Mouse (Mus musculus) urinary bladder, adult 18-20 months (tissue): ENCODE data around the gene Echdc3.

ENCODE experiments used
- DNase-seq, 2 experiments: peaks; one replicate each; pipeline ENCODE4 v3.0.0; 2022; ENCODE audit warnings: low spot score in 2 of 2, mixed read lengths in 2 of 2

Echdc3 gene

DNA sequence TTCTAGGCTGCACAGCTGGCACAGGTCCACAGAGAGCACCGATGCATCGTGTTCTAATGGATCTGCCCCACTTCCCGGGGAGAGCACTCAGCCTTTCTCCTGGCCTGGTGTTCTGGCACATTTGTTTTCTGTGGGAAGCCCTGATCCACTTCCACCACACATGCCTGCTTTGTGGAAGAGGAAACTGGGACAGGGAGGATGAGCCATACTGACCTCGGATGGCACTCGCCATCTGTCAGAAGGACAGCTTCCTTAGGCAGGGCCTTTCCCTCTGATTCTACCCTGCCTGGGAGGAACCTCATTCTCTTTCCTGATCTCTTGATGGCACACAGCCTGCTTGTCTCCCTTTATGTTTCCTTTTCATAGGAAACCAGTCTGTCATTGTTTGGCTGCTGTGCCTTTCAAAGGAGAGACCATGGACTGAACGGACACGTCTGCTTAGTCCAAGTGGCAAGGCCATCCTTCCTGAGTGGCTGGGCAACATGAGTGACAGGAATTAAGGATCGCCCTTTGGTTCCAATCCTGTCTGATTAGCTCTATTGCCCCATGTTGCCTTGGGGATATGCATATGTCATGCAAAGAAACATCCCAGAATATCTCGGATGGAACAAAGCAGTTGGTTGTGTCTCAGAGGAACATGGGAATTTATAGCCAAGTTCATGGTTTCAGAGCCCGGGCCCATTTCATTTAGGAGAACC is 13.7 kb upstream of the Echdc3 start:
- DNase-seq, result no peak

DNA sequence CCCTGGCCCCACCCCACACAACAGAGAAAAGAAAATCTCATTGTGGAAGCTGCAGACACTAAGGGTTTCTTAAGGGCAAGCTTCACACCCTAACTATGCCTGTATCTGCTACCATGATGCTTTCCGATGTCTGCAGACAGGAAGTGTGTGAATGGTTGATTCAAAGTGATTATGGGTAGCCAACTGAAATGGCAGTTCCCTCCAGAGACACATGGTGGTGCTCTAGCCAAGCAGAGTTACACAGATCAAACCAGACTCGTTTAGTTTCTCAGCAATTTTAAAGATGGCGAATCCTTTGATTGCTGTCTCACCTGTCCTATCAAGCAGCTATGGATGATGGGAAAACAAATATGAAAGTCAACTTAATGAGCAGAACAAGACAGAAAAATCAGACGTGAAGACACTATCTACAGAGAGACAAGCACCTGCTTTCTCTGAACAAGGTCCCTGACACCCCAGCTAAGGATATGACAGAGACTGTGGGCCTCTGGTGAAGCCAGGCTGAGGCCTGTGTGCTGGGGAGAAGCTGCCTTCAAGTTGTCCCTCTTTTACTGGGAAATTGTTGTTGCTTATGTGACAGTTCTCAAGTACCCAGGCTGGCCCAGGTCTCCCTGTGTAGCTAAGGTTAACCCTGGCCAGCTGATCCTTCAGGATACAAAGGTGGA is 7.4 kb upstream of the Echdc3 start:
- DNase-seq, result peak; percentile 42 to 64

DNA sequence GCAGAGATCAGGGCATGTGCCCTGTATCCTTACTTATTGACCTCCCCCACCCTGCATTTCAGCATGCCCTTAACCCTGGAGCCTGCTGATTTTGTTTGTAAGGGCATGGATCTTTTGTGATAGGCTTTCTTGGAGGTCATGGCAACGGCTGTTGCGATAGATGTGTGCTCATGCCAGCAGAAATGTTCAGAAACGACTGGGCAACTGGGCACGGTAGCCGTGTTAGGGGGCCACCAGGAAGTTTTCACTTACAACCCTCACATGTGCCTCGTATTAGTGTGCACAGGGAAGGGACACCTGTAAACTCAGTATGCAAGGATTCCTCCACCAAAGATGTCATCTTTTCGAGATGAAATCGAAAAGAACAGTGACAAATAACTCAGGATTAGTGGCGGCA is 508 bp downstream of the Echdc3 start:
- DNase-seq, result no peak

DNA sequence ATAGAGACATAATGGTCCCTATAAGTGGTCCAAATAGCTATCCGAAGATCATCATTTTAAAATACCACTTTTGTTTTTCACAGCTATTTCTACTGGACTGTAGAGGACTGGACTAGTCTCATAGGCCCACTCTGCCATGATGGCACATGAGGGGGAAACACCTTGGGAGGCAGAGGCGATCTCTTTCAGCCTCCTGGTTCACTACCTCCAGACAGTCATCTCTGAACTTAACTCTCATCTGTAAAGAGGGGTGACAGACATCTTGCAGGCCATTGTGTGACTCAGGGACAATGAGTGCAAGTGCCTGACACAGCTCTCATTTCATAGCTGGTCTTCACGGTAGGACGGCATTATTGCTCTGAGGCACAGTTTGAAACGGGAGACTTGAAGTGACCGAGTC is 2.0 kb downstream of the Echdc3 start:
- DNase-seq, result no peak

DNA sequence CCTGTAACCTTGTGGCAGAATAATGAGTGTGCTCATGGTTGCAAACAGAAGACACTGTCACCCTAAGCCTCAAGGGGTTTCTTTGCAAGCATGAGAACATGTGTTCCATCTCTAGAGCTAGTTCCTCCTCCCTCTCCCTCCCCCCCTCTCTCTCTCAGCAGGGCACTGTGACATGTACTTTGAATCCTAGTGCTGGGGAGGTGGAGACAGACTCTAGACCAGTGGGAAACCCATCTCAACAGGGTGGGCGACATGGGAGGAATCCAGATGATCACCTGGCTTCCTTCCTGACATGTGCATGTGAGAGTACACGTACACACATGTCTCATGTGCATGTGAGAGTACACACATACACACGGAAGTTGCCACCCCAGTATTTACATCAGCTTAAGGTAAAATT is 3.1 kb downstream of the Echdc3 start:
- no peak for DNase-seq

DNA sequence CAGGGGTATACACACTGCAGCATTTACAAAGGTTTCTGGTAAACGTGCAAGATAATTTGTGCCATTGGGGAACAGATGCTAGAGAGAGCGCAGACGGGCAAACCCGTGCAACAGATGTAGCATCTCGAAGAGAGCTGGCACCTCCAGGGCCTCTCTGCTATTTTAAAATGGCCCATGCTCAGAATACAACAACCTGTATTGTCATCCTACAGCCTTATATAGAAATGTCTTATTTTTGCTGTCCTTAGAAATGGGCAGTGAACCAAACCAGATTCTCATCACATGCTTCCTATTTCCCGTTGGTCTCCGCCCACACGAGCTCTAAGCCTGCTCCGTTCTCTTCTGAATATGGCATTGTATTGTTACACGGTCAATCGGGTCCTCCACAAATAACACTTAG is 3.7 kb downstream of the Echdc3 start:
- no peak for DNase-seq

DNA sequence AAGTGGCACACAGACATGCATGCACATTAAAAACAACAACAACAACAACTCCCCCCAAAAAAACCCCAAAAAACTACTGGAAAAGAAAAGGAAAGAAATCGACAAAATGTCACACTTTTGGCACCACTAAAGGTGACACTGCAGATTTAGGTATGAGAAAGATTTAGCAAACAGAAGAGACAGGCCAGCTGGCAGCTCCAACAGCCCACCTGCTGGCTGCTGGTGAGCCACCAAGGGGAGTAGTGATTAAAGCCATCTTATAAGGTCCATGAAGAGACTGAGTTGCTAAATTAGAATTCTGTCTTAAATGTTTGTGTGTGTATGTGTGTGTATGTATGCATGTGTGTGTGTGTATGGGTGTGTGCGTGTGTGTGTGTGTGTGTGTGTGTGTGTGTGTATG is 5.1 kb downstream of the Echdc3 start:
- no peak for DNase-seq

DNA sequence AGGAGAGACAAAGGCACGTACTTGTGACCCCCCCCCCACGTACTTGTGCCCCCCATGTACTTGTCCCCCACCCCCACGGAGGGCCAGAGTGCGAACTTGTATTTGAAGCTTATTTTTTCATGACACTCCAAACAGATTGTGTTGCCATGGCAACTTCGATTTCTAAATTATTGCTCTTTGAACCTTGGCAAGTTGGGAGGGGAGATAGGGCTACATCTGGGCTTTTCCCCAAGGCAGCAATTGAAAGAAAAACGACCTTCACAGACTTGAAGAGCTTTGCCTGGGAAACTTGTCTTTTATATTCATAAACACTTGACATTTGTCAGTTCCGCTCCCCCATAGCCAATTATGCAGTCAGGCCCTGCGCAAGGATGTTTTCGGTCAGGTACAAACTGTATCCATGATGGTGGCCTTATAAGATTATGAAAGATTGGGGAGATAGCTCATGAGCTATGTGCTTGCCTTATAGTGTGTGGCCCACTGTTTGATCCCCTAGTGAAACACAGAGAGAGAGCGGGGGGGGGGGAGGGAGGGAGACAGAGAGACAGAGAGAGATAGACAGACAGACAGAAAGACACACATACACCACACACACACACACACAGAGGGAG is 16.4 kb downstream of the Echdc3 start:
- no peak for DNase-seq

DNA sequence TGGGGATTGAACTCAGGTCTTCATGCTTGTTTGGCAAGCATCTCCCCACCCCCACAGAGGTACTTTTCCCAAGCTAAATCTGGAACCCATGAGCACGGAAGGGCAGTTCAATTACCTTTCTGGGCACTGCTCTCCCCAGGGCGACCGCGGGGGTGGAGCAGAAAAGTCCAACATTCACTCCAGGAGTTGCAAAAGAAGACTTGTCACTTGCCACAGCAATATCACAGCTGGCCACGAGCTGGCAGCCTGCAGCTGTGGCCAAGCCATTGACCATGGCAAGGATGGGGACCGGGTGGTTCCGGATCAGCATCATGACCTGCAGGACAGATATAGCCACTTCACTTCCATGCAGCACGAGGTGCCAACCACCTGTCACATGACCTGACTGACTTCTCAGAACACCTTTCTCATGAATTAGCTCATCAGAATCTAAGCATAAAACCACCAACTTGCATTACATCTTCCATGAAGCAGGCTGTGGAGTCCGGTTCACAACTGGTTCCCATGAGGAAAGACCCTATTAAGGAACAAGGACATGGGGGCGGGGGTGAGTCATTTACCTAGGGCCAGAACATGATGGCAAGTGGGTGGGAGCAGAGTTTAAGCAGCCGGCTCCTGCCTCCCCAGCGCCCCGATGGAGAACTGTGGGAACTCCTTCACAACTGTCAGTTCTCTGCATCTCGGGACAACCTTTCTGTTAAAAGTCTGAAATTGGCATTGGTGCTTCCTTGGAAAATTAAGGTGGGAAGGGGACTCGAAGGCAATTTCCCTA is 17.2 kb downstream of the Echdc3 start:
- DNase-seq, result no peak

DNA sequence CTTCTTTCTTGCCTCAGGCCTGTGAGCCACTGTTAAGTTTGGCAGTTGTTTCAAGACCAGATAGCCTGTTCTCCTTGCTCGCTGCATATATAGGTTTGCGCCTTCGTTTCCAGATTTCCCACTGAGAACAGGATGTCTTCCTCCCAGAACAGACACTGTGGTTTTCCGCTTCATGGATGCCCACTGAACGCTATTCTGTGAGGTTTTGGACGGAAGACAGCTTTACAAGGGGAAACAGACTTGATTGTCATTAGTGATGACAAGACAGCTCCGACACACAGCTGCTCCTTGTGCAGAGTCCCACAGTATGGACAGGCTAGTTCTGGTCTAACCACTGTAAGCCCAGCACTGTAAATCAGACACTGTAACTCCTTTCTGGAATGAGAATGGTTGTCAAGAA is 18.3 kb downstream of the Echdc3 start:
- no peak for DNase-seq

DNA sequence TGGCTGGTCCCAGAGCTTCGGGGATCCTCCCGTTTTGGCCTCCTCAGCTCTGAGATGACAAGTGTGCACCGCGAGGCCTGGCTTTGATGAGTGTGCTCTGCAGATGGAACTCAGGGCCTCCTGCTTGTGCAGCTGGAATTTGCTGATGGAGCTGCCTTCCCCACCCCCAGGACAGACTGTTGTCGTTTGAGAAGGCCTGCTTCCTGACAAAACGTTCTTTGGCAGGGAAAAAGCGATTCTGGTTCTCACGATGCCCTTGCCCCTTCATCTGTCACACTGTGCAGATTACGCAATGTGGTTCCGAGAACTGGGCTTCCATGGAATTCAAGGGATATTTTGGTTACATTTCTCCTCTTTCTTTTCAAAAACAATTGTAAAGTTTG is 19.3 kb downstream of the Echdc3 start:
- no peak for DNase-seq

DNA sequence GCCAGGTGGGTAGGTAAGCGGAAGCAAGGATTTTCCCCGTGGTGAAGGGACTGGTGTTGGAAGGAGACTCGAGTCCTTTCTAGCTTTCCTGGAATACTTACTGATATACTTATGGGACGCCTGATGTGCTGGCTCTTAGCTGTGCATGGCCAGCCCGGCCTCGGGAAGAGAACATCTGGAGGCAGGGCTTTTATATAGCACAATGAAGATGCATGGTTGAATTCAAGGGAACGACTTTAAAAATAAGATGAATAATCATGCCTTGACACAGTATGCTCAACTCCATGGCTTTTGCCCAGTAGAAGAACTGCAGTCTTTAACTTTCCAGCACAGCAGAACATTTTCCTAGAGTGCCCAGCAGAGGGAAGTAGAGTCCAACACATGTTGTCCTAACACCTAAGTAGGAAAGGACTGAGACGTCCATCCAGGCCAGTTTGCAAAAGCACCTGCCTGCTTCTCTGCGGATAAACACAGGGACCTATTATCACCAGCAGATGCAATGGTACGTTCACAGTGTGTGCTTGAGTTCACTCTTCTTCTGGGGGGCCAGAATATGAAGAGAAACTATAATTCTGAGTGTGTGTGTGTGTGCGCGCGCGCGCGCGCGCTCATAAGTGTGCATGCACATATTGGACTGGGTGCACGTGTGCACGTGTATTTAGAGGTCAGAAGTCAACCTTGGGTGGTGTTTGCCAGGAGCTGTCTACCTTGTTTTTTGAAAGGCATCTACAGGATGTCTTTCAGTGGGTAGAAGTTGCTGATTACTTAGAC is 19.8 kb downstream of the Echdc3 start:
- peak; percentile 24 to 34 for DNase-seq

DNA sequence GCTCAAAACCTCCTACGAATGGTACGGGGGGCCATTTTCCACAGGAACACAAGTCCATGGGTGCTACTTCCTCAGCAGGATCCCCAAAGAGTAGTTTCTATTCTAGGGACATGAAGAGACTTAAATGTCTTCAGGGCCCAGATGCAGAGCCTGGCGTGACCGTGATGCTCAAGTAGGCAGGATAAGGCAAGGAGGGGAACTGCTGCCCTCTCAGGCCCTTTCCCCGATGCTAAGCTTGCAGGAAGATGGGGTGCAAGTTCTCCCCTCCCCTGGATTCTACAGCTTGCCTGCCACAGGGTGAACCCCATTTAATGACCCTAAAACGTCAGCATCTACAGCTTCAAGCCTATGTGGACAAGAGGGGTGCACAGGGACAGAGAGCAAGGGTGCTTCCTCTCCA is 22.8 kb downstream of the Echdc3 start:
- no peak for DNase-seq

DNA sequence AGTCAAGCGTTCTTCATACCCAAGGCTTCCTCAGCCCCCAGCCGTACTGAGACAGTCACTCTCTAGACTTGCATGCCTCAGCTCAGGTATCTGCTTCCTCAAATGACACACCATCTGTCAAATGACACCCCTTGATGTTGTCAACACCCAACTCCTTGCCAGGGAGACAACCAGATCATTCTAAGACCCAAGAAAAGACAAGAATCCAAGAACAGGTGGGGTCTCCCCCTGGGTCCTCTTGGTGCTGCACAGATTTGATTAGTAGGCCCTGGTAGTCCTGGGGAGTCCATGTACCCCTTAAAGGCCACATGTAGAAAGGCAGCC is 23.2 kb downstream of the Echdc3 start:
- DNase-seq, result no peak

DNA sequence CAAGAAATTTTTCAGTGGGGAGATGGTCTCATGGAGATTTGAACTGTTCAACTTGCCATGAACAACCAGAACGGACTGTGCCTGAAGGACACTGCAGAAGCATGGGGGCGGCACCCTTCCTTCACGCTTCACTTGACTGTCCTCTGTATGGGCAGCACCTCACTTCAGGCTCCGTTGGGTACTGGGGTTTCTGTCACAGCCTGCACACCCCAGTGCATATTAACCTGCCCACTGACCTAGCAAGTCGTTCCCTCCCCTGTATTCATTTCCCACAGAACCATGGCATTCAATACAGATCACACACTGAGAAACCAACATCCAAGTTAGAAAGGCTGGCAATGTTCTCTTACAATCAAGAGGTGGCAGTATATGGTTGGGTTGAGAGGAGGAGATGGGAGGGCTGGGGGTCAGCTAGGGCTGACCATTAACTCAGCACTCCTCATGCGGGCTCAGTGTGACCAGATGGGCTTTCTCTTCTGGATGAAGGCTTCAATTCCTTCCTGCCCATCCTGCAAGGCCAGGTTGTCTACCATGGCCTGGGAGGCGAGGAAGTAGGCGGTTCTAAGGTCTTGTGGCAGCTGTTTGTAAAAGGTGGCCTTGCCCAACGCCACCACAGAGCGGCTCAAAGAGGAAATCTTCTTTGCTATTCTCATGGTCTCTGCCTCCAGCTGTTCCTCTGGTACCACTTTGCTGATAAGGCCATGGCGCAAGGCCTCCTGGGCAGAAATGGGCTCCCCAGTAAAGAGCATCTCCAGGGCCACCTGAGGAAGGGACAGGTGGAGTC is 23.8 kb downstream of the Echdc3 start:
- no peak for DNase-seq

DNA sequence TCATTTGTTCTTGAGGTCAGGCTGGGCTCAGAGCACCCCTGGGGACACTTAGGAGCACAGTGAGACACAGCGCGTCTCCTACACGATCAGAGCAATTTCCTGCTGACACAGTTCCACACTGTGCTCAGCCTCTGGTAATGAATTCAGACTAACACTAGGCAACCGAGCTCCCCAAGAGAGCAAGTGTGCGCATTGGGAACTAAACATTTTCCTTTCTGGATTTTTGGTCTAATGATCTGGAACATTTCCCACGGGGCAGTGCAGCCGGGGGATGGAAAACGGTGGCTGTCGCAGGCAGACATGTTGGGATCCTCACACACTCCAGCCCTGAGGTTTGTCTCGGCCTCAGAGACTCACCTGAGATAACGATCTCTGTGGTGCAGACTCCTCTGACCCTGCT is 25.4 kb downstream of the Echdc3 start:
- DNase-seq, result no peak

DNA sequence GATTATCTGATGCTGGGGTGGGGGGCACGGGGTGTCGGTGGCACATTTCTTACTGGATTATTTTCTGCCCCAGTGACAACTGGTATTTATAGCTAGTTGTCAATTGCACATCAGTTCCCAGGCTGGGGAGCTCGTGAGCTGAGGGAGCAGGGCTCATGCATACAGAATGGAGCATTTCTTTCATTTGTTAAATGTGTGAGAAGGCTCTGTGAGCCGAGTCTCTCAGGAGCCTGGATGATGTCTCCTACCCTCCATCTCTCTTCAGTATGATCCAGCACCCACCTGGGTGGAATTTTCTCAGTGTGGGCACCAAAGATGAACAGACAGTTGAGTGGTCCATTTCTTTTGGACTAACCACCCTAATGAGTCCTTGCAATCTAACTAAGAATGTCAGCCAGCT is 25.9 kb downstream of the Echdc3 start:
- no peak for DNase-seq

DNA sequence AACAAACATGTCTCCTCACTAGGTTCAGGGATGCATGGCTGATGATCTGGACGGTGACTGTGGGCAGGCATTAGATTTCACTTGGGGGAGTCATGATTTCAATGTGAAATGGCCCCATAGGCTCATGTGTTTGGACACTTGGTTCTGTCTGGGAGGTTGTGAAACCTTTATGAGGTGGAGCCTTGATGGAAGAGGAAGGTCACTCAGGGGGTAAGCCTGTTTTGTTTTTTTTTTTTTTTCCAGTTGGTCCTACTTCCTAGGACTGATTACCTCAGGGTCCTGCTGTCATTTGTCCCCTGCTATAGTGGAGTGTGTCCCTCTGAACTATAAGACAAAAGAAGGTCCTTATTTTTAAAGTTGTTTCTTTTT is 33.1 kb downstream of the Echdc3 start:
- DNase-seq, result no peak

DNA sequence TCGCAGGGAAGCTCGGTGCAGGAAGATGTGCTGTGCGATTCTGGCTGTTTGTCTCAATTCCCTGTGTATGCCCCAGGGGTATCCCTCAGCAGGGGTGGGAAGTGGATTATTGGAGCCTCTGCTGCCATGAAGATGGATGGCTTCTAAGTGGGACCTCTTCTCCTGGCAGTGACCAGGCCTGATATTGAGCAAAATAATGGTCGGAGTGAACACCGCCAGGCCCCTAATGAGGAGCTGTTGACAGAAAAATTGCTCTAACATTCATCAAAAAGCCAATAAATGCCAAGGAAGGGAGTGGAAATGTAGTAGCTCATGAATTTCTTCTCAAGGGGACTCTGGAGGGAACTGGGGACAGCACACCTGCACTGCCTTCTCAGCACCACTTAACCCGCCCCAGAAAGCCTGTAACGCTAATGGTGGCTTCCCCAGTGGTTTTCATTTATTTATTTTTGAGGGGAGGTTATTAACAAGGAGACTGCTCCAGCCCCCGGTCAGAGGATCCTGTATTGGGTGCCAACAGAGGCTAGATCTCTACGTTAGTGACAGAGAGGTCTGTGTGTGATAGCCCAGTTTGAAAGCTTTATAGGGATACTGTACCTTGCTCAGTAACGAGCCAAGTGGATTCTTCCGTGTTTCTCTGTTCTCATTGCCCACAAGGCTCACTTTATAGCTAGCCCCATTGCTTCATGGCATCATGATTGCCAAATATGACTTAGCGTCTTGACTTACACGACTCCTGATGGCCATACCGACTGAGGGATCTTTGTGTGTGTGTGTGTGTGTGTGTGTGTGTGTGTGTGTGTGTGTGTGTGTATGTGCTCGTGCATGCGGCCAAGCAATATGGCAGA is 33.7 kb downstream of the Echdc3 start:
- DNase-seq, result no peak

DNA sequence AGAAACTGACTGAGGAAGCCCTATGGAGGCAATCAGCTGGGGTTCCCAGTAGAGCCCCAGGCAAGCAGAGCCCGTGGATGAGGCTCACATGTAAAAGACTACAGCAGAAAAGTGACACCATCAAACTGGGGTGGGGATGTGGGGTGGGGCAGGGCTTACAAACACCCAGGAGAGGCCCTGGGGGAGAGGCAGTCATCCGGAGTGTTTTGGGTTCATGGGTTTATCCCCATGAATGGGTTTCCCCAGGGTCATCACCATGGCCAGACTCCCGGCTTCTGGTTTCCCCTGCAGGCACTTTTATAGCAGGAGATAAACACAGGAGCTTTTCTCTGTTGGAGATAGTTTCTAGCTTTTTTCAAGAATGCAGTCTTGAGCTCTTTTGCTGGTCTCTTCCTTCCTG is 39.8 kb downstream of the Echdc3 start:
- no peak for DNase-seq
